Mouse (Mus musculus) CD4-positive naive resting alpha-beta T cell, adult 57 days (primary cell): ENCODE data around the gene Dtx3. TPM values are rescaled to one million over a fixed set of nuclear protein-coding genes. Genes with fewer than 3 reads are reported as not detected.

Experiments
- total RNA-seq: library from RNA; stranded (reverse); gene quantifications from one replicate; pipeline ENCODE4 v1.2.4, GENCODE M21; 2023

Dtx3 gene
- 65.3 TPM for total RNA-seq

GRCm38 (mm10) chr10:127195328-127196129 is at the start of gene Dtx3:
Gene Dtx3, minus strand, starts transcription at chr10:127195728.

DNA sequence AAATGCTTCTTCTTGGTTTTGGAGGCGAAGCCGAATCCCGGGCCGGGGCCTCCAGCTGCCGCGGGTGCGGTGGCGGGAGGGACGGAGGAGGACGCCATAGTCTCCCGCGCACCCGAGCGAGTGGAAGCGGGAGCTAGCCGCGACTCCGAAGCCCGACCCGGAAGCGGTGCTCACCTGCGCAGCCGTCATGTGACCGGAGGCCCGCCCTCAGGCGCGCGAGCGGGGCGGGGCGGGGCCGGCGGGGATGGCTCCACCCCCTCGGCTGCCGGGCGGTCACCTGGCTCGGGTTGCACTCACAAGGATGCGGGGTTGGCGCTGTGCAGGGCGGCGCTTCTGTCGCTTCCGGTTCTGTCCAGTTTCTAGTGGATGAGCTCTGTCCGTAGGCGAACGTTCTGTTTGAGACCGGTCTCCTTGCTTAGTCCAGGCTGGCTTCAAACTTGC is 15.9 kb upstream of the Dtx3 start, which contains the start of gene Pip4k2c:
Pip4k2c (minus strand) TSS at position 172 of the 441 bp plus-strand sequence.

GRCm38 (mm10) chr10:127189651-127190381 is 5.7 kb downstream of the Dtx3 start, which contains the start of gene Arhgef25:
Gene Arhgef25, minus strand, starts transcription at chr10:127190083.

DNA sequence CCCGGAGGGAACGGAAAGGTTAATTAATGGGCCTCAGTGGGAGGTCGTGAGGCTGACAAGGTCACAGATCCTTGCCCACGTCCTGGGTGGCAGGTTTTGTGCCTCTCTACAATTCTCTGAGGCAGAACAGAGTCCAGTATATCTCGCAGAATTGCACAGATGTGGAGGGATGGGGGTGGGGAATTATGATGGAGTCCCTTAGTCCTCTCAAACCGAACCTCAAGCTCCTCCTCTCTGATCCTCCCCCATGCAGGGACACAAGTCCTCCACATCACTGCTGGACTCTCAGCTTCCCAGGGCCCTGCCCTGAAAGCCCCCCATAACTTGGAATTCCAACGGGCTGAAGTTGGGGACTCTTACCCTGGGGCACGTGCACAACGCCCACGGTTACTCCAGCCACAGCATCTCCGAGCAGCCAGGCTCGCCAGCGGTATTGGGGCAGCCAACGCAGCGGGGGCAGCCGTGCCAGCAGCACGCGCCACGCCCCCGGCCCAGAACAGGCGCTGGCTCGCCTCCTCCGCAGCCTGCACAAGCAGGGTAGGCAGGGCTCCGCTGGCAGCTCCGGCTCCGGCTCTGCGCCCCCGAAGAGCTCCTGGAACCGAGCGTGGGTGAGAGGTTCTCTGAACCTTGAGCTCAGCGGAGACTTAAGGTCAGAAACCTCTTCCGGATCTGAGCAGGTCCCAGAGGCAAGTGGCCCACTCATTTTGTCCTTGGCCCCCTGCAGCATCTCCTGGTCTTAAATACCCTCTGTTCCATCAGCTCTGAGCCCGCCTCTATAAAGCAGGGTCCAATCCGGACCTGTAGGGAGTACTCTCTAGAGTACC is 15.4 kb downstream of the Dtx3 start, which contains the start of gene Slc26a10:
Slc26a10 (minus strand) TSS at position 775 of the 824 bp plus-strand sequence.

GRCm38 (mm10) chr10:127164631-127165353 is 30.7 kb downstream of the Dtx3 start, which contains the start of gene B4galnt1:
Gene B4galnt1, plus strand, starts transcription at chr10:127165225.

Other genes with a start within 250 kb of the Dtx3 start
- 101 TPM for gene Ctdsp2, start 217.0 kb downstream of the Dtx3 start, total RNA-seq
- gene Avil, start 195.0 kb downstream of the Dtx3 start, total RNA-seq: 1.7 TPM
- gene Tsfm, start 164.9 kb downstream of the Dtx3 start, total RNA-seq: 23.1 TPM
- gene Mettl1, start 154.3 kb downstream of the Dtx3 start, total RNA-seq: 20.2 TPM
- gene Eef1akmt3, start 154.2 kb downstream of the Dtx3 start, total RNA-seq: not detected
- not detected for gene Cyp27b1, start 147.5 kb downstream of the Dtx3 start, total RNA-seq
- 3.9 TPM for gene March9, start 135.5 kb downstream of the Dtx3 start, total RNA-seq
- 107 TPM for gene Cdk4, start 132.2 kb downstream of the Dtx3 start, total RNA-seq
- gene Tspan31, start 125.5 kb downstream of the Dtx3 start, total RNA-seq: 7.9 TPM
- gene Agap2, start 120.4 kb downstream of the Dtx3 start, total RNA-seq: 146 TPM
- 87.9 TPM for gene Os9, start 74.6 kb downstream of the Dtx3 start, total RNA-seq
- 652 TPM for gene B4galnt1, start 30.5 kb downstream of the Dtx3 start, total RNA-seq
- gene Slc26a10, start 15.1 kb downstream of the Dtx3 start, total RNA-seq: 1.8 TPM
- gene Arhgef25, start 5.6 kb downstream of the Dtx3 start, total RNA-seq: 2.2 TPM
- gene Pip4k2c, start 15.9 kb upstream of the Dtx3 start, total RNA-seq: 40.5 TPM
- 0.44 TPM for gene Kif5a, start 67.6 kb upstream of the Dtx3 start, total RNA-seq
- gene Dctn2, start 70.6 kb upstream of the Dtx3 start, total RNA-seq: 104 TPM
- gene Mbd6, start 93.3 kb upstream of the Dtx3 start, total RNA-seq: 106 TPM
- gene Mars, start 116.1 kb upstream of the Dtx3 start, total RNA-seq: 51.3 TPM
- 300 TPM for gene Arhgap9, start 126.2 kb upstream of the Dtx3 start, total RNA-seq
- gene Gli1, start 146.2 kb upstream of the Dtx3 start, total RNA-seq: not detected
- not detected for gene Inhbe, start 158.7 kb upstream of the Dtx3 start, total RNA-seq
- not detected for gene Inhbc, start 174.7 kb upstream of the Dtx3 start, total RNA-seq
- 103 TPM for gene R3hdm2, start 184.6 kb upstream of the Dtx3 start, total RNA-seq